Mouse (Mus musculus) C2C12 (cell line): Measurements from ENCODE around the gene Nat10. TPM values are rescaled to one million over a fixed set of nuclear protein-coding genes. Genes with fewer than 3 reads are reported as not detected.

Experiments used
- H3K27me3 ChIP-seq: one replicate; pipeline ENCODE4 v1.6.1; 2011; ENCODE audit not compliant: control insufficient read depth, insufficient read depth, insufficient read length
- H3K36me3 ChIP-seq: one replicate; pipeline ENCODE4 v1.6.1; 2011; ENCODE audit not compliant: control insufficient read depth, insufficient read depth
- H3K4me3 ChIP-seq: one replicate; pipeline ENCODE4 v1.5.1; 2011; ENCODE audit warnings: mild to moderate bottlenecking, control low read depth; ENCODE audit not compliant: poor library complexity, insufficient read depth, severe bottlenecking
- H3K79me2 ChIP-seq: one replicate; pipeline ENCODE4 v1.6.1; 2011; ENCODE audit not compliant: control insufficient read depth, insufficient read depth
- H3K79me3 ChIP-seq: one replicate; pipeline ENCODE4 v1.6.1; 2011; ENCODE audit warnings: low read depth, control low read depth
- H3ac ChIP-seq: one replicate; pipeline ENCODE3; 2011; ENCODE audit warnings: low read depth; ENCODE audit not compliant: control insufficient read depth, insufficient read length
- CEBPB ChIP-seq: IDR thresholded peaks from one replicate; pipeline ENCODE4 v1.6.1; 2011; ENCODE audit warnings: low read depth, mild to moderate bottlenecking, control low read depth, moderate library complexity
- CTCF ChIP-seq: IDR thresholded peaks from one replicate; pipeline ENCODE4 v1.5.1; 2011; ENCODE audit not compliant: control insufficient read depth, insufficient read depth, insufficient read length
- FOSL1 ChIP-seq: IDR thresholded peaks from one replicate; pipeline ENCODE4 v1.8.0; 2011; ENCODE audit warnings: mild to moderate bottlenecking, low read length; ENCODE audit not compliant: poor library complexity, insufficient read depth, severe bottlenecking
- MAX ChIP-seq: IDR thresholded peaks from one replicate; pipeline ENCODE4 v1.6.1; 2011; ENCODE audit warnings: mild to moderate bottlenecking, control low read depth
- MYOD1 ChIP-seq: IDR thresholded peaks from one replicate; pipeline ENCODE4 v1.6.1; 2011; ENCODE audit warnings: low read depth; ENCODE audit not compliant: control insufficient read depth, insufficient read length
- MYOG ChIP-seq: IDR thresholded peaks from one replicate; pipeline ENCODE4 v1.6.1; 2011; ENCODE audit not compliant: control insufficient read depth, insufficient read length; ENCODE audit errors: extremely low read depth
- USF1 ChIP-seq: IDR thresholded peaks from one replicate; pipeline ENCODE4 v1.6.1; 2011; ENCODE audit warnings: low read depth, mild to moderate bottlenecking, control low read depth, moderate library complexity
- polyA plus RNA-seq: library from polyadenylated mRNA; unstranded; fragments of >200 nt; fragmentation: generic; extraction: Trizol; gene quantifications from one replicate; pipeline ENCODE4 v1.2.1, GENCODE M21; 2012; ENCODE audit warnings: missing spikeins

Gene Nat10
- polyA plus RNA-seq, 1 experiment: 28.0 TPM

GRCm38 (mm10) chr2:103687143-103687542 is 73.9 kb downstream of the Nat10 start:
- TF ChIP-seq USF1: no peak
- TF ChIP-seq MYOG: no peak
- peak; percentile 26 for TF ChIP-seq MYOD1
- TF ChIP-seq MAX: peak; percentile 42
- no peak for TF ChIP-seq CTCF
- no peak for TF ChIP-seq CEBPB
- TF ChIP-seq FOSL1: no peak
- Histone ChIP-seq H3K27me3 (no peaks in the 10 kb centered on the region), H3K36me3 (peaks cover 3% of the 10 kb centered on the region), H3K79me3 (no peaks in the 10 kb centered on the region), H3K4me3 (no peak overlapping the region), H3K79me2 (no peaks in the 10 kb centered on the region), H3ac (no peak overlapping the region)

- H3ac ChIP-seq: no peak overlapping the region
- TF ChIP-seq CEBPB: no peak
- peak; percentile 58 for TF ChIP-seq MAX
- no peak for TF ChIP-seq CTCF
- no peak overlapping the region for H3K4me3 ChIP-seq
- peaks cover 3% of the 10 kb centered on the region for H3K36me3 ChIP-seq
- H3K79me3 ChIP-seq: no peaks in the 10 kb centered on the region
- no peaks in the 10 kb centered on the region for H3K27me3 ChIP-seq
- H3K79me2 ChIP-seq: no peaks in the 10 kb centered on the region
These were observed 75.5 kb downstream of the Nat10 start for GRCm38 (mm10) chr2:103685581-103685980.

- Histone ChIP-seq H3ac (no peak overlapping the region), H3K79me2 (no peaks in the 10 kb centered on the region), H3K27me3 (no peaks in the 10 kb centered on the region), H3K79me3 (no peaks in the 10 kb centered on the region), H3K36me3 (peaks cover 3% of the 10 kb centered on the region), H3K4me3 (no peak overlapping the region)
- TF ChIP-seq CTCF (no peak), FOSL1 (no peak), USF1 (no peak), CEBPB (no peak)
These were observed 76.0 kb downstream of the Nat10 start for GRCm38 (mm10) chr2:103684926-103685577.

- TF ChIP-seq MAX: no peak
- TF ChIP-seq MYOG: no peak
- TF ChIP-seq CEBPB: no peak
- no peak for TF ChIP-seq USF1
- TF ChIP-seq CTCF: no peak
- no peak for TF ChIP-seq FOSL1
- no peak for TF ChIP-seq MYOD1
- no peaks in the 10 kb centered on the region for H3K27me3 ChIP-seq
- no peaks in the 10 kb centered on the region for H3K79me3 ChIP-seq
These were observed 76.6 kb downstream of the Nat10 start for GRCm38 (mm10) chr2:103684431-103684830.

GRCm38 (mm10) chr2:103682927-103683442 is 78.1 kb downstream of the Nat10 start:
- no peaks in the 10 kb centered on the region for H3K27me3 ChIP-seq
- H3K79me3 ChIP-seq: no peaks in the 10 kb centered on the region
- no peak overlapping the region for H3ac ChIP-seq
- H3K79me2 ChIP-seq: no peaks in the 10 kb centered on the region
- TF ChIP-seq USF1: no peak
- no peak for TF ChIP-seq FOSL1
- TF ChIP-seq MYOD1: no peak
- TF ChIP-seq CEBPB: no peak
- TF ChIP-seq MAX: no peak
- TF ChIP-seq CTCF: no peak
- no peak for TF ChIP-seq MYOG
- no peak overlapping the region for H3K4me3 ChIP-seq
- H3K36me3 ChIP-seq: peaks cover 3% of the 10 kb centered on the region

More at GRCm38 (mm10) chr2:103684431-103684830, 76.6 kb downstream of the Nat10 start:
- H3ac ChIP-seq: no peak overlapping the region
- no peak overlapping the region for H3K4me3 ChIP-seq
- no peaks in the 10 kb centered on the region for H3K79me2 ChIP-seq
- peaks cover 3% of the 10 kb centered on the region for H3K36me3 ChIP-seq

GRCm38 (mm10) chr2:103682261-103682722 is 78.8 kb downstream of the Nat10 start:
- Histone ChIP-seq H3ac (no peak overlapping the region), H3K27me3 (no peaks in the 10 kb centered on the region), H3K79me2 (no peaks in the 10 kb centered on the region), H3K79me3 (no peaks in the 10 kb centered on the region), H3K36me3 (no peaks in the 10 kb centered on the region), H3K4me3 (no peak overlapping the region)
- no peak for TF ChIP-seq MAX
- no peak for TF ChIP-seq CTCF
- TF ChIP-seq MYOG: no peak
- TF ChIP-seq FOSL1: no peak
- TF ChIP-seq USF1: no peak
- TF ChIP-seq MYOD1: no peak
- no peak for TF ChIP-seq CEBPB
